Mouse (Mus musculus): Measurements from ENCODE around the gene Rep15. TPM values are rescaled to one million over a fixed set of nuclear protein-coding genes. Genes with fewer than 3 reads are reported as not detected.

The Rep15 gene
- polyA plus RNA-seq, 1 experiment from 2014 or later, result 2.5 TPM

GRCm38 (mm10) chr6:147022375-147023132 lies 9.8 kb upstream of the Rep15 start:
- no peak overlapping the region for H3K4me2 ChIP-seq (replicated peaks; ENCODE audit: low read depth, low read length)
- no peak overlapping the region for H3K27ac ChIP-seq (ENCODE audit: low read length)
- no peak for ATAC-seq (ENCODE audit: insufficient number of reproducible peaks, insufficient read depth, low FRiP score, low read depth)
- no peaks in the 10 kb centered on the region for H3K9me3 ChIP-seq (ENCODE audit: control insufficient read depth, low read depth, low read length)
- H3K9ac ChIP-seq (replicated peaks; ENCODE audit: low read depth, low read length), result no peak overlapping the region
- no peaks in the 10 kb centered on the region for H3K27me3 ChIP-seq (ENCODE audit: control insufficient read depth, insufficient read depth, low read length)
- no peak overlapping the region for H3K4me3 ChIP-seq (ENCODE audit: low read depth, low read length)
- peaks cover 17% of the 10 kb centered on the region for H3K36me3 ChIP-seq (ENCODE audit: control insufficient read depth, insufficient read depth, low read length)
- H3K4me1 ChIP-seq (ENCODE audit: control insufficient read depth, insufficient read depth, low read length), result no peaks in the 10 kb centered on the region
- WGBS, result 84% methylated on average over 16 of the region's 16 CpGs

- Histone ChIP-seq H3K4me3 (ENCODE audit: low read depth, low read length) (no peak overlapping the region), H3K27ac (ENCODE audit: low read length) (no peak overlapping the region), H3K9ac (replicated peaks; ENCODE audit: low read depth, low read length) (no peak overlapping the region), H3K36me3 (ENCODE audit: control insufficient read depth, insufficient read depth, low read length) (peaks cover 17% of the 10 kb centered on the region), H3K27me3 (ENCODE audit: control insufficient read depth, insufficient read depth, low read length) (no peaks in the 10 kb centered on the region), H3K9me3 (ENCODE audit: control insufficient read depth, low read depth, low read length) (no peaks in the 10 kb centered on the region), H3K4me2 (replicated peaks; ENCODE audit: low read depth, low read length) (no peak overlapping the region), H3K4me1 (ENCODE audit: control insufficient read depth, insufficient read depth, low read length) (no peaks in the 10 kb centered on the region)
- 84% methylated on average over 2 of the region's 2 CpGs for WGBS
- no peak for ATAC-seq (ENCODE audit: insufficient number of reproducible peaks, insufficient read depth, low FRiP score, low read depth)
Measured at GRCm38 (mm10) chr6:147023133-147023395, 9.3 kb upstream of the Rep15 start.

GRCm38 (mm10) chr6:147023568-147023967 lies 8.8 kb upstream of the Rep15 start:
- Histone ChIP-seq H3K36me3 (ENCODE audit: control insufficient read depth, insufficient read depth, low read length) (peaks cover 17% of the 10 kb centered on the region), H3K4me2 (replicated peaks; ENCODE audit: low read depth, low read length) (no peak overlapping the region), H3K4me3 (ENCODE audit: low read depth, low read length) (no peak overlapping the region), H3K4me1 (ENCODE audit: control insufficient read depth, insufficient read depth, low read length) (no peaks in the 10 kb centered on the region), H3K9ac (replicated peaks; ENCODE audit: low read depth, low read length) (no peak overlapping the region), H3K27me3 (ENCODE audit: control insufficient read depth, insufficient read depth, low read length) (no peaks in the 10 kb centered on the region), H3K27ac (ENCODE audit: low read length) (no peak overlapping the region), H3K9me3 (ENCODE audit: control insufficient read depth, low read depth, low read length) (no peaks in the 10 kb centered on the region)
- ATAC-seq (ENCODE audit: insufficient number of reproducible peaks, insufficient read depth, low FRiP score, low read depth), result no peak

- no peak overlapping the region for H3K4me3 ChIP-seq (ENCODE audit: low read depth, low read length)
- peaks cover 21% of the 10 kb centered on the region for H3K36me3 ChIP-seq (ENCODE audit: control insufficient read depth, insufficient read depth, low read length)
- no peaks in the 10 kb centered on the region for H3K27me3 ChIP-seq (ENCODE audit: control insufficient read depth, insufficient read depth, low read length)
- H3K27ac ChIP-seq (ENCODE audit: low read length), result no peak overlapping the region
- H3K4me1 ChIP-seq (ENCODE audit: control insufficient read depth, insufficient read depth, low read length), result no peaks in the 10 kb centered on the region
- peak; percentile 67; the same call in 1 of the 2 replicates for ATAC-seq (ENCODE audit: insufficient number of reproducible peaks, insufficient read depth, low FRiP score, low read depth)
- H3K4me2 ChIP-seq (replicated peaks; ENCODE audit: low read depth, low read length), result no peak overlapping the region
- no peak overlapping the region for H3K9ac ChIP-seq (replicated peaks; ENCODE audit: low read depth, low read length)
- no peaks in the 10 kb centered on the region for H3K9me3 ChIP-seq (ENCODE audit: control insufficient read depth, low read depth, low read length)
- 59% methylated on average over 3 of the region's 3 CpGs for WGBS
Measured at GRCm38 (mm10) chr6:147024761-147025160, 7.6 kb upstream of the Rep15 start.

GRCm38 (mm10) chr6:147028396-147028795 lies 4.0 kb upstream of the Rep15 start:
- Histone ChIP-seq H3K36me3 (ENCODE audit: control insufficient read depth, insufficient read depth, low read length) (peaks cover 26% of the 10 kb centered on the region), H3K4me1 (ENCODE audit: control insufficient read depth, insufficient read depth, low read length) (no peaks in the 10 kb centered on the region), H3K27me3 (ENCODE audit: control insufficient read depth, insufficient read depth, low read length) (no peaks in the 10 kb centered on the region), H3K4me2 (replicated peaks; ENCODE audit: low read depth, low read length) (no peak overlapping the region), H3K27ac (ENCODE audit: low read length) (no peak overlapping the region), H3K9me3 (ENCODE audit: control insufficient read depth, low read depth, low read length) (no peaks in the 10 kb centered on the region), H3K4me3 (ENCODE audit: low read depth, low read length) (no peak overlapping the region), H3K9ac (replicated peaks; ENCODE audit: low read depth, low read length) (no peak overlapping the region)
- WGBS, result 92% methylated on average over 2 of the region's 2 CpGs
- no peak for ATAC-seq (ENCODE audit: insufficient number of reproducible peaks, insufficient read depth, low FRiP score, low read depth)

- ATAC-seq (ENCODE audit: insufficient number of reproducible peaks, insufficient read depth, low FRiP score, low read depth), result no peak
- H3K27me3 ChIP-seq (ENCODE audit: control insufficient read depth, insufficient read depth, low read length), result no peaks in the 10 kb centered on the region
- H3K36me3 ChIP-seq (ENCODE audit: control insufficient read depth, insufficient read depth, low read length), result peaks cover 26% of the 10 kb centered on the region
- no peak overlapping the region for H3K4me2 ChIP-seq (replicated peaks; ENCODE audit: low read depth, low read length)
- H3K4me3 ChIP-seq (ENCODE audit: low read depth, low read length), result no peak overlapping the region
- H3K9me3 ChIP-seq (ENCODE audit: control insufficient read depth, low read depth, low read length), result no peaks in the 10 kb centered on the region
- H3K4me1 ChIP-seq (ENCODE audit: control insufficient read depth, insufficient read depth, low read length), result no peaks in the 10 kb centered on the region
- H3K27ac ChIP-seq (ENCODE audit: low read length), result no peak overlapping the region
- no peak overlapping the region for H3K9ac ChIP-seq (replicated peaks; ENCODE audit: low read depth, low read length)
- WGBS, result 94% methylated on average over 9 of the region's 9 CpGs
Measured at GRCm38 (mm10) chr6:147029591-147029990, 2.8 kb upstream of the Rep15 start.

- no peaks in the 10 kb centered on the region for H3K9me3 ChIP-seq (ENCODE audit: control insufficient read depth, low read depth, low read length)
Measured at GRCm38 (mm10) chr6:147030096-147030885, 2.1 kb upstream of the Rep15 start.

GRCm38 (mm10) chr6:147042291-147043290 lies 10.2 kb downstream of the Rep15 start, which contains the start of gene Mrps35:
Gene Mrps35 (plus strand): TSS chr6:147042764.
- Histone ChIP-seq H3K27me3 (ENCODE audit: control insufficient read depth, insufficient read depth, low read length) (no peaks in the 10 kb centered on the region), H3K4me2 (replicated peaks; ENCODE audit: low read depth, low read length) (peak within 1 kb of the TSS; percentile 67), H3K36me3 (ENCODE audit: control insufficient read depth, insufficient read depth, low read length) (peaks cover 5% of the 10 kb centered on the region; the same call in 1 of the 2 replicates), H3K4me1 (ENCODE audit: control insufficient read depth, insufficient read depth, low read length) (no peaks in the 10 kb centered on the region; the same call in 1 of the 2 replicates), H3K4me3 (ENCODE audit: low read depth, low read length) (peak within 1 kb of the TSS; percentile 78), H3K9ac (replicated peaks; ENCODE audit: low read depth, low read length) (peak within 1 kb of the TSS; percentile 70), H3K27ac (ENCODE audit: low read length) (peak within 1 kb of the TSS; percentile 57), H3K9me3 (ENCODE audit: control insufficient read depth, low read depth, low read length) (no peaks in the 10 kb centered on the region)
- ATAC-seq (ENCODE audit: insufficient number of reproducible peaks, insufficient read depth, low FRiP score, low read depth), result peak; percentile 99
- WGBS, result 3% methylated on average over 65 of the region's 66 CpGs

More at GRCm38 (mm10) chr6:147030096-147030885, 2.1 kb upstream of the Rep15 start:
- no peak overlapping the region for H3K9ac ChIP-seq (replicated peaks; ENCODE audit: low read depth, low read length)
- 90% methylated on average over 15 of the region's 15 CpGs for WGBS
- H3K27ac ChIP-seq (ENCODE audit: low read length), result no peak overlapping the region
- no peaks in the 10 kb centered on the region for H3K27me3 ChIP-seq (ENCODE audit: control insufficient read depth, insufficient read depth, low read length)
- ATAC-seq (ENCODE audit: insufficient number of reproducible peaks, insufficient read depth, low FRiP score, low read depth), result no peak
- H3K4me1 ChIP-seq (ENCODE audit: control insufficient read depth, insufficient read depth, low read length), result no peaks in the 10 kb centered on the region
- H3K4me2 ChIP-seq (replicated peaks; ENCODE audit: low read depth, low read length), result no peak overlapping the region
- peaks cover 26% of the 10 kb centered on the region for H3K36me3 ChIP-seq (ENCODE audit: control insufficient read depth, insufficient read depth, low read length)
- H3K4me3 ChIP-seq (ENCODE audit: low read depth, low read length), result no peak overlapping the region
